Mouse (Mus musculus) G1E (cell line): Measurements from ENCODE around the gene Uspl1.

Experiments used
- CTCF ChIP-seq: IDR thresholded peaks from 2 replicates; pipeline ENCODE4 v1.5.1; 2012; ENCODE audit warnings: low read depth, low read length, inconsistent platforms, mixed read lengths
- GATA1 ChIP-seq: IDR thresholded peaks from 2 replicates; pipeline ENCODE4 v1.6.1; 2012; ENCODE audit warnings: borderline replicate concordance, low read length, inconsistent platforms, mixed read lengths
- POLR2AphosphoS5 ChIP-seq: IDR thresholded peaks from 2 replicates; pipeline ENCODE4 v1.6.1; 2012; ENCODE audit warnings: low read depth, low read length, inconsistent platforms; ENCODE audit not compliant: insufficient replicate concordance
- TAL1 ChIP-seq: conservative IDR thresholded peaks from 2 replicates; pipeline ENCODE4 v1.6.1; 2012; ENCODE audit warnings: low read depth, low read length, inconsistent platforms, mixed read lengths

DNA sequence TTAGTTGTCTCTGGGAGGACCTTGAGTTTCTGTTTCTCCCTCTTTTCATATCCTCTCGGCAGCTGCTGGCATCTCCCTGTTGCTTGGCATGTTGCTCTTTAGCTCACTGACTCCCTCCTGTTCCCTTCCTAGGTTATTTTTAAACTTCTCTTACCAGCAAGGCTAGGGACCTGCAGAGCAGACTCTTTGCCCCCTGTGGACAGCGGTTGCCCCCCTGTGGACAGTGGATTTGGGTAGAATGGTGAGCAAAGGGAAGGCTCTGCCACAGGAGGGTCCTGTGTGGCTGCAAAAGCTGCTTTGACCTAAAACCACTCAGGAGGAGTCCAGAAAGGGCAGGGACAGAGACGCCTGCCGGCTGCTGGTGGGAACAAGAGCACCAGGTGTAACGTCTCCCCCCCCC is 58.9 kb downstream of the Uspl1 start:
- TF ChIP-seq CTCF = no peak
- no peak for TF ChIP-seq GATA1
- no peak for TF ChIP-seq TAL1
- TF ChIP-seq POLR2AphosphoS5 = no peak
